Mouse (Mus musculus): ENCODE results near the gene Vcp. TPM values are rescaled to one million over a fixed set of nuclear protein-coding genes. Genes with fewer than 3 reads are reported as not detected.
A peak's percentile ranks its signal among the peaks of the same experiment; 100 is the strongest.
"Not testable (repeated sequence)": the region's sequence is repeated elsewhere in the genome, so short reads cannot be mapped to it uniquely, and the experiment has no call there.

Vcp gene
- polyA plus RNA-seq, 1 experiment from 2014 or later, result 366 TPM

GRCm38 (mm10) chr4:43002756-43003439 lies 2.6 kb upstream of the Vcp start:
- H3K27ac ChIP-seq, result no peak overlapping the region

DNA sequence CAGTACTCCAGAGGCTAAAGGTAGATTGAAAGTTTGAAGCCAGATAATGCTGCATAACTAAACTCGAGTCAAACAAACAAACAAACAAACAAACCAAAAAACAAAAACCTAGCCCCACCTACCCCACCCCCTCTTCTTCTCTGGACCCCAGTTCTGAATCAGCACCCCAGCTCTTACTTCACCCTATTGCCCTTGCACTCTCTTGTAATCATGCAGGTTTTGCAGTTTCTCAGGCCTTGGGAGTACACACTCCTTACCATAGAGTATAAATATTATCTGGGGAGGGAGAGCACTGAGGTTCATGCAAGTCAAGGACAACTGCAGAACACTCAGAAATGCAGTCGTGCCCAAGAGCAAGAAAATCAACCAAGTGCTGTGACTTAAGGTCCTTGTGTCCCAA lies 965 bp upstream of the Vcp start:
- WGBS (ENCODE audit: insufficient replicate concordance), result 77% methylated on average over 2 of the region's 2 CpGs
- peak overlapping the region; percentile 79; the same call in 1 of the 2 replicates for H3K27ac ChIP-seq
- H3K36me3 ChIP-seq, result peaks cover 37% of the 10 kb centered on the region
- H3K4me3 ChIP-seq, result no peak overlapping the region
- H3K4me1 ChIP-seq, result peaks cover 37% of the 10 kb centered on the region
- H3K4me2 ChIP-seq, result no peak overlapping the region
- H3K9ac ChIP-seq, result no peak overlapping the region
- no peaks in the 10 kb centered on the region for H3K27me3 ChIP-seq (replicated peaks)
- no peak for ATAC-seq
- H3K9me3 ChIP-seq (replicated peaks), result no peaks in the 10 kb centered on the region

More at GRCm38 (mm10) chr4:43002756-43003439, 2.6 kb upstream of the Vcp start:
- Histone ChIP-seq H3K9ac (no peak overlapping the region), H3K4me2 (no peak overlapping the region), H3K4me1 (peaks cover 26% of the 10 kb centered on the region), H3K4me3 (no peak overlapping the region), H3K36me3 (peaks cover 35% of the 10 kb centered on the region), H3K27me3 (replicated peaks) (no peaks in the 10 kb centered on the region), H3K9me3 (replicated peaks) (no peaks in the 10 kb centered on the region)
- ATAC-seq, result no peak
- WGBS (ENCODE audit: insufficient replicate concordance), result 74% methylated on average over 12 of the region's 12 CpGs

DNA sequence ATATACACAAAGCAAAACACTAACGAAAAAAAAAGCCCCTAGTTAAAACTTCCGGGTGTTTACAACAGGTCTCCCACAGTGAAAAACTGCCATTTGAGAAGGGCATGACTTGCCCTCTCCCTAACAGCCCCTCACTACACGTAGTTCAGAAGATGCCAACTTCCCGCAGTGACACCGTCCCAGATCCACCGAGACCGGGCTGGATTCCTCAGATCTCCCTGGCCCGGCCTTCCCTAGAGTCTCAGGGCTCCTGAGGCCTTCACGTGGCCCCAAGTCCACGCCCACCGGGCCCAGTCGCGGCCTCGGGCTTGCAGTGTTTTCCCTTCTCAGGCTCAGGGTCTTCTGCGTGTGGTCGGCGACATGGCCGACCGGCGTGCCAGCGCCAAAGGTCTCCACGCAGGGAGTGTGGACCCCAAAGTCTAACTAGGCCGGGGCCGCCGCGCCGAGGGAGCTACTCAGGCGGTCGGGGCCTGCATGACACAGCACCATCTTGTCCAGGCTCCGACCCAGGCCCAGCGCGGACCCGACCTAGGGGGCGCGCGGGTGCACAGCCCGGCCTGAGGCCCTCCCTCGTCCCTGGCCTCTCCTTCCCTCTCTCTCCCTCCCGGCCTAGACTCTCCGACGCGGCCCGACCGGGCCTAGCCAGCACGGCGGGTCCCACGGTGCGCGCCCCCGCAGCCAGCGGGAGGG lies 711 bp downstream of the Vcp start:
- Histone ChIP-seq H3K9me3 (replicated peaks) (no peaks in the 10 kb centered on the region), H3K4me1 (peaks cover 37% of the 10 kb centered on the region), H3K27ac (peak overlapping the region; percentile 100), H3K27me3 (replicated peaks) (no peaks in the 10 kb centered on the region), H3K4me3 (peak overlapping the region; percentile 76), H3K4me2 (peak overlapping the region; percentile 83), H3K36me3 (peaks cover 44% of the 10 kb centered on the region), H3K9ac (peak overlapping the region; percentile 98)
- under 1% methylated on average over 51 of the region's 51 CpGs for WGBS (ENCODE audit: insufficient replicate concordance)
- ATAC-seq, result peak; percentile 70

DNA sequence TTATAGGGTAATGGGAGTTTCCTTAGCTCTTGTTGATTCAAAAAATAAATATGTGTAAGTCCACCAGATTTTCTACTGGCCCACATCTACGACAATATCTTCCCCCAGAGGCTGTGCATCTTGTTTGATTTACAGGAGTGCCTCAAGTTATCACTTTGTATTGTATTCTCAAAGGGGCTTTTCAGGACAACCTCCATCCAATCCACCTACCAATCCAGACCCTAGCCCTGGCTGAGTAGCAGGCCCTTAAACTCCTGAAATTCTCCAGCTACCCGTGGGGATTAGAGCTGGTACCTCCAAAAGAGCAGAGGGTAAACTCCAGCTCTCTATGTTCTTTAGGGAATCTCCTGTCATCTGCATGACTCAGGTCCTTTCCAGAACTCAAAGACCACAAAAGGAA lies 2.3 kb downstream of the Vcp start:
- H3K4me1 ChIP-seq, result peaks cover 37% of the 10 kb centered on the region
- ATAC-seq, result no peak
- H3K4me3 ChIP-seq, result peak overlapping the region; percentile 76
- no peaks in the 10 kb centered on the region for H3K9me3 ChIP-seq (replicated peaks)
- H3K36me3 ChIP-seq, result peaks cover 54% of the 10 kb centered on the region
- H3K9ac ChIP-seq, result peak overlapping the region; percentile 98
- peak overlapping the region; percentile 83 for H3K4me2 ChIP-seq
- WGBS (ENCODE audit: insufficient replicate concordance), result 73% methylated on average over 2 of the region's 2 CpGs
- no peaks in the 10 kb centered on the region for H3K27me3 ChIP-seq (replicated peaks)
- peak overlapping the region; percentile 18; the same call in 1 of the 2 replicates for H3K27ac ChIP-seq

DNA sequence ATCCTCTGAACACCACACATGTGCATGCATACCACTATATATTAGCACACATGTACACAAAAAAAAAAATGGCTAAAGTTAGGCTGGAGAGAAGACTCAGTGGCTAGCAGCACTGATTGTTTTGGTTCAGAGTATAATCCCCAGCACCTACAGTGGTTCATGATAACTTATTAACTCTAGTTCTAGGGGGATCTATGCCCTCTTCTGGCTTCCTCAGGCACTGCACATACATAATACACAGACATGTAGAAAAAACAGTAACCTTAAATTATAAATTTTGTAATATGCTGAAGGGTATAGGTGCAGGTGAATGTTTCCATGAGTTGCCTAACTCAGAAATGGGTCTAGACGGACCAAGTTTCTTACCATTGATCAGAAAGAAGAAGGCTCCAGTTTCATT lies 12.0 kb downstream of the Vcp start:
- Histone ChIP-seq H3K27ac (no peak overlapping the region), H3K9ac (no peak overlapping the region), H3K36me3 (peaks cover 99% of the 10 kb centered on the region), H3K4me1 (no peaks in the 10 kb centered on the region), H3K9me3 (replicated peaks) (no peaks in the 10 kb centered on the region), H3K27me3 (replicated peaks) (no peaks in the 10 kb centered on the region), H3K4me2 (no peak overlapping the region), H3K4me3 (no peak overlapping the region)
- no peak for ATAC-seq
- 78% methylated on average over 1 of the region's 1 CpGs for WGBS (ENCODE audit: insufficient replicate concordance)

GRCm38 (mm10) chr4:42980467-42980866 lies 19.8 kb downstream of the Vcp start:
- not testable (repeated sequence) for H3K4me2 ChIP-seq; H3K27ac ChIP-seq; H3K9me3 ChIP-seq (replicated peaks); H3K4me3 ChIP-seq; H3K27me3 ChIP-seq (replicated peaks); H3K9ac ChIP-seq; ATAC-seq; H3K4me1 ChIP-seq
- peaks cover 81% of the 10 kb centered on the region for H3K36me3 ChIP-seq
- 81% methylated on average over 8 of the region's 8 CpGs for whole genome bisulfite sequencing (ENCODE audit: insufficient replicate concordance)

DNA sequence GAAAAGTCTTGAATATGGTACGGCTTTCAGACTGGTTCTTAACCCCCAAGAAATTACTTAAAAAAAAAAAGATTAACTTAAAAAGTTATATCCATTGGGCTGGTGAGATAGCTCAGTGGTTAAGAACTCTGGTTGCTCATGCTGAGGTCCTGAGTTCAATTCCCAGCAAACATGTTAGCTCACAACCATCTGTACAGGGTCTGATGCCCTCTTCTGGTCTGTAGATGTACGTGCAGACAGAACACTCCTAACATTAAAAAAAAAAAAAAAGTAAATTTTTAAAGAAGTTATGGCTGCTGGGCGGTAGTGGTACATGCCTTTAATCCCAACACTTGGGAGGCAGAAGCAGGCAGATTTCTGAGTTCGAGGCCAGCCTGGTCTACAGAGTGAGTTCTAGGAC lies 22.2 kb downstream of the Vcp start:
- H3K27me3 ChIP-seq (replicated peaks), result no peaks in the 10 kb centered on the region
- no peaks in the 10 kb centered on the region for H3K4me1 ChIP-seq
- peaks cover 57% of the 10 kb centered on the region for H3K36me3 ChIP-seq
- H3K4me3 ChIP-seq, result no peak overlapping the region
- H3K4me2 ChIP-seq, result no peak overlapping the region
- no peaks in the 10 kb centered on the region for H3K9me3 ChIP-seq (replicated peaks)
- no peak for ATAC-seq
- H3K9ac ChIP-seq, result no peak overlapping the region
- 86% methylated on average over 4 of the region's 4 CpGs for WGBS (ENCODE audit: insufficient replicate concordance)
- H3K27ac ChIP-seq, result no peak overlapping the region

DNA sequence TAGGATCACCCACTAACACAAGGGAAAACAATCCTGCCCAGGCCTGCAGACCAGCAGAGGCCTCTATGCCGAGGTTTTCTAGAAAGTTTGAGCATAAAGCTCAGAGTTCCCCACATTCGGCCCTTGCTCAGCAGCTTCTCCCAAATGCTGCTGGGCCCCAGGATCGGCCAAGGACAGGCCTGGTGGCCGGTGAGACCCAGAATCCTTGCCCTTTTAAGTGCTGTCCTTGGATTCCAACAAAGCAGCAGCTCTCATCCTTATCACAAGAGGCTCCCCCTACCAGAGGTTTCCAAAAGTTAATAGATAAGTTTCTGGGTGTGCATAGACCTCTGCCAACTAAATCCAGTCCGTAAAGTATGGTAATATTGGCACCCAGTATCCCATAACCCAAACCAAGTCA lies 26.4 kb downstream of the Vcp start:
- 71% methylated on average over 5 of the region's 5 CpGs for WGBS (ENCODE audit: insufficient replicate concordance)
- peaks cover 16% of the 10 kb centered on the region for H3K36me3 ChIP-seq
- no peak for ATAC-seq
- H3K4me2 ChIP-seq, result no peak overlapping the region
- H3K4me3 ChIP-seq, result no peak overlapping the region
- H3K9ac ChIP-seq, result no peak overlapping the region
- H3K27me3 ChIP-seq (replicated peaks), result 0 out of 2 replicates have a peak, but pooled peaks cover 5% of the 10 kb centered on the region
- no peak overlapping the region for H3K27ac ChIP-seq
- H3K4me1 ChIP-seq, result no peaks in the 10 kb centered on the region
- H3K9me3 ChIP-seq (replicated peaks), result no peaks in the 10 kb centered on the region

GRCm38 (mm10) chr4:42972952-42973351 lies 27.4 kb downstream of the Vcp start:
- Histone ChIP-seq H3K9ac (no peak overlapping the region), H3K36me3 (peaks cover 7% of the 10 kb centered on the region), H3K9me3 (replicated peaks) (no peaks in the 10 kb centered on the region), H3K4me1 (no peaks in the 10 kb centered on the region), H3K4me2 (no peak overlapping the region), H3K4me3 (no peak overlapping the region), H3K27me3 (replicated peaks) (0 out of 2 replicates have a peak, but pooled peaks cover 5% of the 10 kb centered on the region), H3K27ac (no peak overlapping the region)
- no peak for ATAC-seq
- WGBS (ENCODE audit: insufficient replicate concordance), result 66% methylated on average over 4 of the region's 4 CpGs

DNA sequence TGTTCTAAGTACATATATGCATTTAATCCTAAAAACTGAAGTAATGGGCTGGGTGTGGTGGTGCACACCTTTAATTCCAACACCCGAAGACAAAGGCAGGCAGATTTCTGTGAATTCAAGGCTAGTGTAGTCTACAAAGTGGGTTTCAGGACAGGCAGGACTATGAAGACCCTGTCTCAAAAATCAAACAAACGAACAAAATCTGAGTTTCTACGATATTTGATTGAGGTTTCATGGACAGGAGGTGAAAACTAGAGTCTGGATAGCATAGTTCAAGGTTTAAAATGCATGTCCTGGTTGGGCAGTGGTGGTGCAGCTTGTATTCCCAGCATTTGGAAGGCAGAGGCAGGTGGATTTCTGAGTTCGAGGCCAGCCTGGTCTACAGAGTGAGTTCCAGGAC lies 31.0 kb downstream of the Vcp start, which contains the start of gene 1700022I11Rik:
TSS of gene 1700022I11Rik (plus strand) at position 301 of the 400 bp plus-strand sequence.
- WGBS (ENCODE audit: insufficient replicate concordance), result 63% methylated on average over 4 of the region's 4 CpGs

GRCm38 (mm10) chr4:42965039-42965719 lies 35.1 kb downstream of the Vcp start:
- H3K4me3 ChIP-seq, result no peak overlapping the region

More for the DNA sequence above, 31.0 kb downstream of the Vcp start, which contains the start of gene 1700022I11Rik:
- Histone ChIP-seq H3K4me2 (no peak within 1 kb of the TSS), H3K9me3 (replicated peaks) (no peaks in the 10 kb centered on the region), H3K4me3 (no peak within 1 kb of the TSS), H3K27ac (no peak within 1 kb of the TSS), H3K27me3 (replicated peaks) (peaks cover 13% of the 10 kb centered on the region), H3K9ac (no peak within 1 kb of the TSS), H3K36me3 (no peaks in the 10 kb centered on the region), H3K4me1 (peaks cover 4% of the 10 kb centered on the region; the same call in 1 of the 2 replicates)
- ATAC-seq, result no peak

GRCm38 (mm10) chr4:42963480-42963879 lies 36.8 kb downstream of the Vcp start:
- Histone ChIP-seq H3K4me1 (peaks cover 4% of the 10 kb centered on the region; the same call in 1 of the 2 replicates), H3K9me3 (replicated peaks) (no peaks in the 10 kb centered on the region), H3K4me3 (no peak overlapping the region), H3K27me3 (replicated peaks) (peaks cover 15% of the 10 kb centered on the region), H3K27ac (no peak overlapping the region), H3K4me2 (no peak overlapping the region), H3K9ac (no peak overlapping the region), H3K36me3 (no peaks in the 10 kb centered on the region)
- WGBS (ENCODE audit: insufficient replicate concordance), result 83% methylated on average over 2 of the region's 2 CpGs
- no peak for ATAC-seq

More at GRCm38 (mm10) chr4:42965039-42965719, 35.1 kb downstream of the Vcp start:
- Histone ChIP-seq H3K36me3 (no peaks in the 10 kb centered on the region), H3K4me2 (peak overlapping the region; percentile 36), H3K9me3 (replicated peaks) (no peaks in the 10 kb centered on the region), H3K4me1 (peaks cover 4% of the 10 kb centered on the region; the same call in 1 of the 2 replicates), H3K9ac (no peak overlapping the region), H3K27ac (no peak overlapping the region), H3K27me3 (replicated peaks) (peaks cover 15% of the 10 kb centered on the region)
- WGBS (ENCODE audit: insufficient replicate concordance), result 15% methylated on average over 12 of the region's 12 CpGs
- peak; percentile 46; the same call in 1 of the 2 replicates for ATAC-seq
